Mouse (Mus musculus) adrenal gland, postnatal 4 days (tissue): ENCODE measurements at regions not wholly inside any gene's neighbourhood (a gene's known extent, or its start where the extent isn't known, plus 50 kb on each side); places are given as distances from the start of the nearest gene placed in this dataset.

ENCODE experiments used
- DNase-seq, 2 experiments: peaks; one replicate each; pipeline ENCODE4 v3.0.0; 2021 to 2022; ENCODE audit warnings: low spot score in 2 of 2, mixed read lengths in 2 of 2

DNA sequence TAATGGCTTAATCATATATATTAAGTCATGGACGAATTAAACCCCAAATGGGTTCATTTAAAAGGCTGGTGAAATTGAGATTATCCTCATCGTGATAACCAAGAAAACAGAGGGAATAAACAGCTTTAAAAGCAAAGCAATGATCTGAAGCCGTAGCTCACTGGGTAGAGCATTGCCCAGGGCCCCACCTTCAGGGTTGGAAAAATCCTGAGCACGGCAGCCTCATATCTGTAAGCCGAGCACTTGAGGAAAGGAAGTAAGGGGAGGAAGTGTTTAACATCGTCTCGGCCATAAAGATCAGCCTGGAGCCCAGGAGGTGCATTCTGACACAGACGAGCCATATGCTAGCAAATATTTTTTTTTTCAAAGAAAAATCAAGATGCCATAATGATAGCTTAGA lies 394.6 kb upstream of the Atp11b start:
- no peak for DNase-seq

DNA sequence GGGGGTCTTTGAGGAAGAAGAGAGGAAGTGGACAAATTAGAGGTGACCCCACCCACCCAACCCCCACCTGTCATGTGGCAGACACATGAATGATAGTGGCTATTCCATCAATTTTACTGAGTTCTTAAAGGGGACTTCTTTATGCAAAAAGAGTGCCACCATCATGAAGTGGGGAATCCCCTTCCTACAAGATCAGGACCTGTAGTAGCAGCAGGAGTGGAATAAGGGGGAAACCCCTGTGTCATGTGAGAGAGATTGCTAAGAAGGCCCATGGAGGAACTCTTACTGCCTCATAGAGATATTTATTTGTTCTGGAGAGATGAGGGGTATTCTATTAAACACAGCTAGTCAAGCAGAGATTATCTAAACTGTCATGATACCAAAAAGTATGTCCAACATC lies 393.4 kb upstream of the Atp11b start:
- DNase-seq, result no peak

DNA sequence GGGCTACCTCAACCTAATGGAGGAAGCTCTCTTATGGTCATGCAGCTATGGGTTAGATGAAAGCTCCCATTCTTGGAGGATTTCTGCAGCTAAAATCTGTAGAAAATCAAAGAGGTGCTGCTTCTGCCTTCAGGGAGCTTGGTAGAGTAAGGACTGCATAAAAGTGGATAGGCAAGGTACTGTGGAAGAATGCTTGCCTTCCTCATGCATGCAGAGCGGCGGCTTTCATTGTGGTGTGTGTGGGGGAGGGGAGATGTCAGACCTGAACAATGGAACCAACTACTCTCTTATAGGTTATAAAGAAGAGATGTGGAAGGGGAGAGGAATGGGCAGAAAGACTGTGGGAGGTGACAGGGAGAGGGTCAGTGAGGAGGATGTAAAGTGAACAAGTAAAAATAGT lies 392.8 kb upstream of the Atp11b start:
- no peak for DNase-seq

DNA sequence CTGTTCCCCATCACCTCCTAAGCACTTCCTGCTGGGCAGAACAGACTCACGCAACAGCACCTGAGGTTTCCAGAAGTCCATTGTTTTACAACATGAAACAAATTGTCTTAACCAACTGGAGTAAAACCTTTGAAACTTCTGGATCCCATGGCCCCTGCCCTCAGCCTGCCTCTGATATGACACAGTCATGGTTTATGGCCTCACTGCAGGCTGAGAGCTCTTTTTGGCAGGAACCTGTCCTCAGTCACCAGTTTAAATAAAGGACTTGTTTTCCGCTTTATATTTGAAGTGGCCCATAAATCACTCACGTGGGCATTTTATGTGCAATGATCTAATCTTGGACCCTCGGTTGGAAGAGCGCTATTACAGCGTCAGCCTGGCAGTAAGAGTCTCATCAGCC lies 388.5 kb upstream of the Atp11b start:
- no peak for DNase-seq

DNA sequence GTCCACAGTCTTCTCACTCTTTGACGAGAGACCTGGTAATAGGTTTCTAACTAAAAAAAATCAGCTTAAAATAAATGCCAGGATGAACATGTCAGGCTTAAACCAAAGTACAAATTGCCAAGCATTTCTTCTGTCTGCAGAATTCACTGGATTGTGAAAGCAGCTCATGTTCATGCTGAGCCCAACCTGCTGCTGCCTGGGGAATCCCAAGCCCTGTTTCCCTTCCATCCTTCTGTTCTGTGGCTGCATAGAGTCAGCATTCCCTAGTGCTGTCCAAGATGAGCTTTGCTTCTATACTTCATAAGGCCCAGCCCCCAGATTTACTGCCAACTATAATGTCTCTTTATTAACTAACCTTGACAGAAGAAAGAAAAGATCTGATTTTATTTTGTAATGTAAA lies 381.6 kb upstream of the Atp11b start:
- DNase-seq, result no peak

DNA sequence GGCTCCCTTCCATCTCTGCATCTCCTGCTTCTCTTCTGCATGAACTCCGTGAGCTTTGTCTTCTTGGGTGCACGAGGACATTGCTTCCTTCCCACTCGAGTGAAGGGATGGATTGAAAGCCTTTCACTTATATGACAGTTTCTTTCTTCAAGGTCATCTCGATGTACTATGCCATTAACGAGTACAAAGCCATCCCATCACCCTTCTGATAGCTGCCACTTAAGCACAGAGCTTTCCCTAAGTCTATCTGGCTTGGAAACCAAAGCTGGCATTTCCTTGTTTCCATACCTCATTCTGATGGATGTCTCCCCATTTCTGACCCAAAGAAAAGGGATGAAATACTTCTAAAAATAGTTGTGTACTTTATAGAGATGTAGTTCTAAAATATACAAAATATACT lies 366.5 kb upstream of the Atp11b start:
- no peak for DNase-seq

DNA sequence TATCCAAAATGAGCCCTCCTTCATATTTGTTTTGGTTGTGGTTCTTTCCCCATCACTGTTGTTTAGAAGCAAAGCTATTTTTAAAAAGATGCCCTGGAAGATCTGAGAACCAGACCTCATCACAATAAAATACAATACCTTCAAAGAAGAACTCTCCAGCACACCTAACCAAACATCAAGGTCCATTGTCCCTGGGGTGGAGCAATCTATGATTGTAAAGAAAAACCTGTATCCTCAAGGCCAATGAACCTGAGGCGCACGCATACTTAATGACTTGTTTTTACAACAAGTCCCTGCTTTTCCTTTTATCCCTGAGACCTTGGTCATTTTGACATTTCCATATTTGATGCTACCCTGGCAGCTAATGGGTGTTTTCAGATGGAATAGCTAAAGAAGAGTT lies 361.2 kb upstream of the Atp11b start:
- DNase-seq, result no peak

DNA sequence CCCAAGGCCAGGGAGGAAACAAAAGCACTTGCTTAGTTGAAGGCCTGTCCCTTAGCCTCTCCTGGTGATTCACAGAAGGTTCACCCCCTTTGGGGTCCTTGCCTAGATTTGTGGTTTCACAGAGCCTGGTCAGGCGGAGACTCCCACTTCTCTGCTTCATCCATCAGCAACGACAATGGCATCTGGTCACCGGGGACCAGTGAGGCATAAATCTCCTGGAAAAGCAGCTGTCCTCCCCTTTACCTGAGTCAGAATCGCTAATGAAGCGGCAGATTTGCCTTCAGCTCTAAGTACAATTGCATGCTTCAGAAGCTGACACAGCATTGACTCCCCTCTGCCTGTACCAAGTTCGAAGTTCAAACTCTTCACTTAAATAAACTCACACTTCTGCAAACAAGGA lies 353.7 kb upstream of the Atp11b start:
- DNase-seq, result no peak

DNA sequence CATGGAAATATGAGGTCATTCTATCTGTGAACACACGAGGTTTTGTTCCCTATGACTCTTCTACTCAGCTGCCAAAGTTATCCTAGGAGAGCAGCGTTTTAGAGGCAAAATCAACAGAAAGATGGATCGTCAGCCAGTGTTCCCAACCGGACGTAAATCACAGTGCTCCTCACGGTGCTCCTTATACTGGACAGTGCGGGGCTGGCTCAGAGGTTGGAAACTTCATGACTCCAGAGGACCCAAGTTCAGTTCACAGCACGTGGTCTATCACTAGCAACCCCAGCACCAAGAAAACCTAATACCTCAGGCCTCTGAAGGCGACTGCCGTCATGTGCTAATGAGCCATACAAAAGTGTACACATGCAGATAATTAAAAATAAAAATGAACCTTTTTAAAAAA lies 351.2 kb upstream of the Atp11b start:
- DNase-seq, result no peak

DNA sequence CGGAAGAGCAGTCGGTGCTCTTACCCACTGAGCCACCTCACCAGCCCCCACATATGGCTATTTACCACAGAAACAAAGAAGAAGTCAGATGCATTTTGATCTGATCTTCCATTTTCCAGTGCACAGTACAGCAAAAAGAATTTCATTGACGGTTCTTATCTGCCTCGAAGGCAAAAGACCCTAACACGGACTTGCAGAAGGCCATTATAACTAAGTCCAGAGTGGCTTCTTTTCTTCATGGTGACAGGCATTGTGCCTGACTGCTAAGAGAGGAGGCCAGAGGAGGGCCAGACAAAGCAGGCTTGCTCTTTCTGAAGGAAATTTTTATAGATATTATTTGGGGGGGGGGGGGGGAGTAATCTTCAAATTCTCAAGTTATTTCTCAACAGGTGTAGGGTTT lies 350.0 kb upstream of the Atp11b start:
- DNase-seq, result no peak

DNA sequence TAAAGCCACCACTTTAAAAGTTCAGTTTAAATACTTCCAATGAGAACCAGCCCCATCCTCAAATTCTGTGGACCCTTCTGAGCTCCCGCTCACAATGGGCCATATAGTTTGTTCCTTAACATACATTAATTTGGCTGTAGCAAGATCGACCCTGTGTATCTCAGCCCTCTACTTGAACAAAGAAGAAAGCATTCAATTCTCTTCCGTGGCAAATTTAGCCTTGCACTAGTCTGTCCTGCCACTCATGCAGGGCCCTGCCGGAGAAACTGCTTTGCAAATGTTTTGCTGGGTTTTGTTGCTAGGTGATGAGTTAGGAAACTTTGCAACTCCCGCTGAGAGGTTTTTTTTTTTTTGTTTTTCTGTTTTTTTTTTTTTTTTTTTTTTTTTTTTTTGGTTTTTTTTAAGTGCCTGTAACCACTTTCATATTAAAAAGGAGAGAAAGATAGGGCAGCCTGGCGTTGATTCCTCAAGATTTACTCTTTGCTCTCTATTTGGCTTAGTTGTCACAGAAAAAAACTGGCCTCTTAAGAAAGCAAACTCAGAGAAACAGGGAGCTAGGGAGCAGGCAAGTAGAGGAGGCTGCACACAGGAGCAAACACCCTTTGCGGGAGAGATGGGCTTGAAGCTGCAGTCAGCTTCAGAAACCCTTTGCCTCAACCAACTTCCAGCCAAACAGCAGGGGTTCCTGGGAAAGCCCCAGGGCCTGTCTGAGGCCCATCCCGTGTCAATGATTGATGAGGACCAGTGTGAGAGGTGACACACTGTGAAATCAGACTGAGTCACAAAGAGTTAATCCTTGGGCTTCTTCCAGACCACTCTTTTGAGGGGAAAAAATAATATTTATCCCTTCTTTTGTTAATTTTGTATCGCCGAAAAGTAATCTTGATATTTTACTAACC lies 349.2 kb upstream of the Atp11b start:
- no peak for DNase-seq

DNA sequence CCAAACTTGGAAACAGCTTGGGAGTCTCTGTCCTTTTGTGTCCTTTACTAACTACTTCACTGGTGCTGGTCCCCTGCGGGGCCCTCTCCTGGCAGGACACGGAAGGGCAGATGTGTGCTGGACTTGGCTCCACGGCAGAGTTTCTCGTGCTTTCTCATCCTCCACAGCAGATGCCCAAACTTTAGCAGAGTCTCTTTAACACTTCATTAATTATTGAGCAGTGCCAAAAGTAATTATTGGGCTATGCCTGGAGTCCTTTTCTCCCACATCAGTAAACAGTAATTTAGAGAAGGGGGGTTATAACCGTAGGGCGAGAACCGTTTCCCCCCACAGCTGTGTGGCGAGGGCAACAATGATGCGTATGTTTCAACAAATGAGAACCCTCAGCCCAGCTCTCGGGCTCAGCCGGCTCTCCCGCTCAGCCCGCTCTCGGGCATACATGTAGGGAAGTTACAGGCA lies 348.3 kb upstream of the Atp11b start:
- DNase-seq, result no peak

DNA sequence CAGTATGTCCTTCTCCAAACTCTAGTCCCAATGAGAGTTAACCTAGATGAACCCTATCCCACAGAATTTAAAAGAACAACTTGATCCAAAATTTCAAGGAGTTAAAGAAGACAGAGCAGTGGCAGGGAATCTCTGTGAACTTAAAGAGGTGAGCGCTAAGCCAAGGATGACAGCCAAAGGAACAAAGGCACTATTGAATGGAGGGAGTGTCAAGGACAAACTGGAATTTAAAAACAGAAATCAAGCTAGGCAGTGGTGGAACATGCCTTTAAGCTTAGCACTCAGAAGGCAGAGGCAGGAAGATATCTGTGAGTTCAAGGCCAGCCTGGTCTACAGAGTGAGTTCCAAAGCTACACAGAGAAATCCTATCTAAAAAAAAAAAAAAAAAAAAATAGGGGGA lies 316.2 kb upstream of the Atp11b start:
- no peak for DNase-seq

DNA sequence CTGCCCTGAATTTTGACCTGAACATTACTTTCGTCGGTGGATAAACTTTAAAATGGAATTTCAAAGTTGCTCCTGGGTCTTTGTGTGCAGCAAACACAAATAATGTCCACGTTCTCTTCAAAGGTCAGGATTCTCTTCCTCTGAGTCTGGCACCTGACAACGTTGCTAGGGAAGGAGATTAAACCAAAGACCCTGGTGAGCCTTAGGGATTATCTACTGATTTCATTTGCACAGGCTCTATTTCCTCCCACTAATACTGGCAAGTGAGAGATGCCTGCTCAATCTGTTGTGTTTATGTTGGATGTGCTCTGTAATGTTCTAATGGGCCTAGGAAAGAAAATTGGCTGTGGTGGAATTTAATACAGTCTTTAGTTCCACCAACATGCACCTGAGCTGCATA lies 291.0 kb upstream of the Atp11b start:
- DNase-seq, result no peak

DNA sequence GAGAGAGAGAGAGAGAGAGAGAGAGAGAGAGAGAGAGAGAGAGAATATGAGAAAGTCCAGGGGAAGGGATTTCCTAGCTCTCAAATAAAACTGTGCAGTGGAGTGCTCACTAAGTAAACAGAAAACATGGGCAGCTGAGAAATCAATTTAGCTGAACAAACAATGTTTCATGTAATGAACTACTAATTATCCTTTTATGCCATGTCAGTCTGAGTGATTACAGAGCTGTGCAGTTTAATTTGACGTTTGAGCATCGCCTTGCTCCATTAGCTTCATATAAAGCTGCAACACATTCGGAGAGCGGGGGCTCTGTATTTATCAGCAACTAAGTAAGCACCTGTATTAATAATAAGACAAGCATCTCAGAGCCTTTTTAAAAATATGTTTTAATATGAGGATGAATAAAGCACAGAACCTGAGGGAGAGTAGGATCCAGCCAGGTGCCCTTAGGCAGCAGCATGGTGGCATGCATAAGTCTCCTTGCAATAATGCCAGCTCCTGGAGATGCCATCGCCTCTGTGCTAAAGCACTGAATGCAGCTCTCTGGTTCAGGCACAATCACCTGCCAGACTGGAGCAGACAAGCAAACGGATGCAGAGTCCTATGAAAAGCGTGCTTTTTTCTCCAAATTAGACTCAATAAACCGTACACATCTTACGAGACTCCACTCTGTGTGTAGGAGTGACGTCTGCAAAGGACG lies 289.5 kb upstream of the Atp11b start:
- DNase-seq, result no peak

DNA sequence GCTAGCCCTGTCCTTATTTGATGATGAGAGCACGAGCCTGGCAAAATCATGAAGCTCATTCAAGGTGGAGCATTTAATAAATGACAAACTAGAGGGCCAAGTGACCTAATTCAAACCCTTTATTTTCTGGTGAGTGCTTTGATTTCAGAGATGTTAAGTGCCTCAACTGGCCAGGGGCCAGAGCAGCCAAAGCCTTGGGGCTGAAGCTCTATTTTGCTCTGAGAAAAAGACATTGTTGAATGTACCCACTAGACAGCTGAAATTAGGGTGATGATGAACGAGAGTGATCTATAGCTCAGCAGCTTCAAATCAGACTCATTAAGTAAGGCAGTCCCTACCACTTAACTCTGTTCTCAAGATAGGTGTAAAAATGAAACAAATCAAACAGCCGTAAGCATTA lies 287.9 kb upstream of the Atp11b start:
- no peak for DNase-seq

DNA sequence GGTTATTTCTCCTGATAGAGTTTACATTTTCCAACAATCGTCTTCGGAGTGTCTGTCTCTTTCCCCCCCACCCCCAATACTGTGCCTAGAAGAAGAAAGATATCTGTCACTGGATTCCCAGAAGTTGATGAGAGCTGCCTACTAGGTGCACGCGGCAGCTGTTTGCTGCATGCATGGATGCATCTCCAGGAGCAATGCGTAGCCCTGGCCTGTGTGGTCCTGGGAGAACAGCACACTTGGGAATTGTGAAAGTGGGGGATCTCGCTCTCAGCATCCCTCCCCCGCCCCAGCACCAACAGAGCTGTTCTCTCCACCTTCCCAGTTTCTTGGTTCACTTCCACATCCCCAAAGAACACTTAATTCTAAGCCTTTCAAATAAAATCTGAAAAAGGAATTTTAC lies 280.6 kb upstream of the Atp11b start:
- DNase-seq, result no peak

DNA sequence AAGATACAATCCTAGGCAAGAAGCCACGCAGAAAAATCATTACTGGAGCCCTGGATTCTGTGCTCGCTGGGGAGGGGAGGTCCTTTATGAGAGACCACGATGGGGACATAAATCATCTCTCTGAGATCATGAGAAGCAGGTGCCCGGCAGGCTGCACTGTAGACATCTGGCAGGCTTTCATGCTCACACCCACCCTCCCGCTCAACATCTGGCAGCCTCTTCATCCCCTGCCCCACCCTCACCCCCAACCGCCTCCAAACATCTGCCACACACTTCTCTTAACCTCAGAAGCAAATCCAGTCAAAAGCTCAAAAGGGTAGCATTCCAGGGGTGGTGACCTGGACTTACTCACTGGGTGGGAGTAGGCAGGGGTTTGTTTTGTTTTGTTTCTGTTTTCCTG lies 279.5 kb upstream of the Atp11b start:
- no peak for DNase-seq

DNA sequence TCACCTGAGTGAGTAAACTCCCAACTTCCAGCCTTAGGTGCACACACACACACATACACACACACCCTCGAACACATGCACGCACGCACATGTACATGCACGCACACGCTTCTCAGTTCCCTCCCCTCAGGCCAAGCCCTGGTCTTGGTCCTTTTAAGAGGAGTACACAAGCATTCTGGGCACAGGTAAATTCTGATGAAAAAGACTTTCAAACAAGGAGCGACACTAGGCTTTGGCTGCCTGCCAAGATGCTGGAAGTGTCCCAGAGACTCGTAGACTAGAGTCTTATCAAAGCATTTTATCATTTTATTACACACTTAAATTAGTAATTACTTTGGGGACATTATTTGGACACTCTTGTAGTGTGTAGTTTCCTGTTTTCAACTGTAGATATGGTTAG lies 278.6 kb upstream of the Atp11b start:
- DNase-seq, result no peak

DNA sequence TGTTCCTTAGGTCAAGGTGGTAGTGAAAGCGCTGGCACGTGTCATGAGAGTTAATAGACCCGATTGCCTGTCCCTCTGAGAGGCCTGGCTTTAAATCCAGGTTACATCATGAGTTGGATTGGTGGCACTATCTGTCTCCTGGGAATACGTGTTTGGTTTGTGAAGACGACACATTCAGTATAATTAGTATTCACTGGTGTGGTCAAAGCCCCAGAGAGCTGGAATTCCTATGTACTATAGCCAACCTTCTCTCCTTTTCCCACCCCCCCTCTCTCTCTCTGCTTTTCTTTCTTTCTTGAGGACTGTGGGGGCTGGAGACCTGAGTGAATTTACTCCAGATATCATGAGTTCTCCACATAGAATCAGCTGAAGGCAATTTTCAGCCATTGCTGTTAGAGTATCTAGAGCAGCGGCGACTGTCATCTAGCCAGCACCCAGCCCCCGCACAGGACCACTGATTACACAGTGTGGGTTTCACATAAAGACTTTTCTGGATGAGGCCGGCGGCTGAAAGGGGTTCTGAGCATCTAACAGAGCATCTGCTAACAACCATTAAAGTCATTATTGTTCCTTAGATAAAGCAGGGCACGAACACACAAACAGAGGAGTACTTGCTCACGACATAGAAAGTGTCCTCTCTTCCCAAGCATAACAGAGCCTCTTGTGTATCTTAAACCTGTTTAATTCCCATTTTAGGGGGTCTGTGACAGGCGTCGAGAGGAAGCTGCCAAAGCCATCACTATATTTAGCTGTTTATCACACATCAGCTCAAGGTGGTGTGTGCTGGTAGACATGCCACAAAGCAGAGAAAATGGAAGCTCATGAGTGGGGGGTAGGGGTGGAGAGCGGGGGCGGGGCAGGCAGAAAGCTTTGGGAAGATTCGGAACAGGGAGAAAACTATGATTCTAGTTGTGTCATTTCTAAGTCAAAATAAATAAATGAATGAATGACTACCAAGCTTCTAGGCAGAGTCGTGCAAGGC lies 272.9 kb upstream of the Atp11b start:
- DNase-seq, result no peak

DNA sequence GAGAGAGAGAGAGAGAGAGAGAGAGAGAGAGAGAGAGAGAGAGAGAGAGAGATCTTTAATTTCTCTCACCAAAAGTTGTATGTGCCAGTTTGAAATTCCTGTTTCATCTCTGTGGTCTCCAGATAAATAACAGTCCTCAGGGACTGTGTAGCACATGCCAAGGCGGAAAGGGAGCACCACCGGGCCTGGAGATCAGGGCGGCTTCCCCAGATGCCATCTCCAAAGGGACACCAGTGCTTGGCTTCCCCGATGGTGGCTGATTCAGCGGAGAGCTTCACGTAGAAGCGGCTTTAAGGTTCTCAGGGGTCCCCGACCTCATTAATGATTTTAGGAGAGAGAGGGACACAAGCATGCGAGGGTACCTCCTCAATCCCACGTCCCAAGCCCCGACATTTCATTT lies 272.1 kb upstream of the Atp11b start:
- no peak for DNase-seq

DNA sequence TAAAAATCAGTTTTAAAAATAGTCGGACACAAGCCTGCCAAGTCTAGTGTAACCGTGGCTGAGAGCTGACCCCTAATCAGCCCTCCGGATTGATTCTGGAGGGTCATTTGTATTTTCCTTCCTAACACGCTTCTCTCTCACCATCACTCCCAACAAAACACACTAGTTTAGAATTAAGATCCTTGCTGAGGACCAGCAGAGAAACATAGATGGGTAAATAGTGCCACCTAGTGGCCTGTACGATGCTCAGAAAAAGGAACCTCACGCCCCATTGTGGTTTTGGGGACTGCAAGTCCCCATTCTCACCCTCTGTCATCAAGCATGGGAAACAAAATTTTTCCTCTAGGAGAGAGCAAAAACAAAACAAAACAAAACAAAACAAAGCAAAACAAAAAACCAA lies 271.6 kb upstream of the Atp11b start:
- no peak for DNase-seq
